Mouse (Mus musculus) layer of hippocampus, adult 2 months (tissue): ENCODE results near the gene Kif5c. TPM values are rescaled to one million over a fixed set of nuclear protein-coding genes. Genes with fewer than 3 reads are reported as not detected.
A peak's percentile ranks its signal among the peaks of the same experiment; 100 is the strongest.

Experiments used
- DNase-seq, 2 experiments: peaks; one replicate each; pipeline ENCODE4 v3.0.0; 2022; ENCODE audit warnings: low spot score in 2 of 2
- H3K27ac ChIP-seq: fragments of 200-600 bp; 2 replicates; pipeline ENCODE4 v1.8.1; 2022
- H3K4me3 ChIP-seq: fragments of 200-600 bp; 2 replicates; pipeline ENCODE4 v1.8.1; 2022; ENCODE audit warnings: mild to moderate bottlenecking
- CTCF ChIP-seq: fragments of 200-600 bp; conservative IDR thresholded peaks from 2 replicates; pipeline ENCODE4 v1.8.1; 2022; ENCODE audit warnings: antibody characterized with exemption, mild to moderate bottlenecking, moderate library complexity
- total RNA-seq, 2 experiments: library from RNA; stranded (reverse); gene quantifications; 2 replicates each; pipeline ENCODE4 v1.2.3; 2021

The Kif5c gene
- total RNA-seq, 2 experiments from 2014 or later: 467 to 553 TPM

- no peak for DNase-seq
- Histone ChIP-seq H3K4me3 (no peak overlapping the region), H3K27ac (0 out of 2 replicates have a peak overlapping the region, but pooled peaks have one; percentile 61)
- no peak for TF ChIP-seq CTCF
Observed at GRCm38 (mm10) chr2:49658988-49659387, 39.9 kb downstream of the Kif5c start.

GRCm38 (mm10) chr2:49659964-49660363, 40.9 kb downstream of the Kif5c start:
- DNase-seq: no peak
- no peak for TF ChIP-seq CTCF
- H3K27ac ChIP-seq: peak overlapping the region; percentile 61; the same call in 1 of the 2 replicates
- no peak overlapping the region for H3K4me3 ChIP-seq

DNA sequence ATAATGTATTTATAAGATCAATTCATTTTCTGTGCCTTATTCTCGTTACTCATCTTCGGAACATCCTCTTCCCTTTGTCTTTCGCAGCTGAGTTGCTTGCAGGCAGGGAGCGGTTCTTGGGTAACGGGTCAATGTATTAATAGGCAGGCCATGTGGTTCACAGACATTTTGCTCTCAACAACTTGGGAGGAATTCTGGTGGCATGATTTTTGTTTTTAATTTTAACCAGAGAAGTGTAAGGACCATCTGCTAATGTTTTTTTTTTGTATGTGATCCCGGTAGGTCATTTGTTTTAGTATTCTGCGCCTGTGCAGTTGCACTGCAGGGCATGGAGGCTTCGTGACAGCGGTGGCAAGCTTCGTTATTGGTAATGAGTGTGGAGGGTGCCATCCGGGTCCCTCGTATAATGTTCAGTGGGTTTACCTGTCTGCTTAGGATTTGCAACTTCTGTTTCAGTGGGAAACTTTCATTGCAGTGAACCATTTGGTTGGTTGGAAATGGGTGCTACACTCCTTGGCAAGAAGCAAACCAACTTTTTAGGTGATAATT, 41.4 kb downstream of the Kif5c start:
- Histone ChIP-seq H3K27ac (peak overlapping the region; percentile 61; the same call in 1 of the 2 replicates), H3K4me3 (no peak overlapping the region)
- no peak for DNase-seq
- TF ChIP-seq CTCF: no peak

GRCm38 (mm10) chr2:49661348-49661747, 42.2 kb downstream of the Kif5c start:
- Histone ChIP-seq H3K4me3 (no peak overlapping the region), H3K27ac (0 out of 2 replicates have a peak overlapping the region, but pooled peaks have one; percentile 28)
- no peak for TF ChIP-seq CTCF
- DNase-seq: no peak

DNA sequence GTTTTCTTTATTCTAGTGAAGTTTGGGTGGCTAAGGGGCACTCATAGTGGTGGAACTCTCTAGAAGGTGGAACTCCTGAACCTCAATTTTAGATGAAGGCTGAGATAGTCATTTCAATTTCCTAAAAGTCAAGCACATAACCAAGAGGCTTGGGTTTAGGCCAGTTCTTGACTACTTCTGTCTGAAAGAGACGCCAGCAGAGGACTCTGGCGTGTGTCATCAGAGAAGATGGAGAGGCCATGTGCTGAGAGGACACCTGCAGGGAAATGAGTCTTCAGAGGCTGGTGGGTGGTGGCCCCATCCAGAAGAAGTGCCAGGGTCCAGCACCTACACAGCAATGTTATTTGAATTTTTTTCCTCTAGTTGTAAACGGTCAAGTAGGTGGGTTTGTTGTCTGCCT, 42.8 kb downstream of the Kif5c start:
- DNase-seq: no peak
- TF ChIP-seq CTCF: no peak
- Histone ChIP-seq H3K27ac (no peak overlapping the region), H3K4me3 (no peak overlapping the region)

DNA sequence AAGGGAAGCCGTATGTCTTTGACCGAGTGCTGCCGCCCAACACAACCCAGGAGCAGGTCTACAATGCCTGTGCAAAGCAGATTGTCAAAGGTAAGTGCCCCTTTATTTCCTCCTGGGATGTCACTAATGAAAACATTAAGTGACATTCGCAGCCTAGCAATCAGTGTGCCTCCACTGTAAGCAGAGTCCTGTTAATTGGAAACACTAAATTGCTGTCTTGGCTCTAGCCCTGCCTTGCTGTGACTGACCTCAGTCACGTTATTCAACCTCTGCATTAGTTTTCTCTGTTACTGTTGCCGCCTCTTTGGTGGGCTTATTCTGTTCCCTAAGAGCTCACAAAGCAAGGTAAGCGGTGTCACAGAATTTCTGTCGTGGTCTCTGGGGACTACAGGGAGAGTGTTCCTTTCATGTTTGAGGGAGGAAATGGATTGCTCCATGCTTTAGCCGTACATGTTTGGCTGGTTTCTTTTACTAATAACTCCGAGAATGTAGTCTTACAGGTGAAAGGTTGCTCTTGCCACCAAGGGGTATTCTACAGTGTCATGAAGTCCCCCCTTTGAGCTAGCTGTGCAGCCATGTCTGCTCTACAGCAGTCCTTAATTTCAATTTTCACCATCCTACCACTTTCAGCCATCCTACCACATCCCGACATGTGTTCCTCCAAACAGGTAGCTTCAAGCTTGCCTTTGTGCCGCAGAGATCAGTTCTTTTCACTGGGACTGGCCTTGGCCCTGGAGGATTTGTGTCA, 52.8 kb downstream of the Kif5c start:
- no peak for DNase-seq
- TF ChIP-seq CTCF: no peak
- Histone ChIP-seq H3K27ac (peak overlapping the region; percentile 86), H3K4me3 (no peak overlapping the region)

DNA sequence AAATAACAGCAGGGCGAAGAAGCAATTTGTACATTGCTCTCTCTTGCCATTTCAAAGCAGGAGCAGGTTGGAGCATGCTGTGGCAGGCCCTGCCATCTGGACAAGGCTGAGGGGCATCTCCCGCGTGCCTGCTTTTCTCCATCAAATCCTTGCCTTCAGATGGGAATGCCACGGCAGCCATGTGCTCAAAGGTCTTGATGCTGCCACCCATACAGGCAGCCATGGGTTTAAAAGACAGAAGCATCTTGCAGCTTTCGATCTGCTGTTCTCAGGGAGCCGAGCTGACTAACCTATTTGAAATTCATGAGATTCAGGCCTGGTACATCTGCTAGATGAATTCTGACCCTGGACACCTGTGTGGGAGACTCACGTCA, 53.4 kb downstream of the Kif5c start:
- Histone ChIP-seq H3K27ac (peak overlapping the region; percentile 86), H3K4me3 (no peak overlapping the region)
- peak; percentile 30 to 33 for DNase-seq
- no peak for TF ChIP-seq CTCF

DNA sequence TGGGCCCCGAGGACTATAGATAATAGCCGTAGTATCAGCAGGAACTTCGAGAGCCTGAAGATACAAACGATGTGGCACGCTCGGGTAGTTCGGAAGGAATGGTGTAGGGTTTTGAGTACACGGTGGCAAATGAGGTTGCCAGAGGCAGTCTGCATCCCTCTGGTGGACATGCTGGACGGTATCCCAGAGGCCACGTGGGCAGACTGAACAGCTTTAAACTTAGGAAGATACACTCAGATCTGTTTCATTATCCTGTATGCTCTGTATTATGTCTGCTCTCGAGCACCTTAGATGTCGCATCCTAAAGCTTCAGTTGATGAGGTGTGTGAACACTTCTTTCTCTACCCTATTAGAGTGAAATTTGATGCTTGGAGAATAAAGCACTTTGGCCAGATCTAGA, 56.9 kb downstream of the Kif5c start:
- DNase-seq: no peak
- H3K27ac ChIP-seq: no peak overlapping the region; the same call in 1 of the 2 replicates
- TF ChIP-seq CTCF: peak; percentile 28
- H3K4me3 ChIP-seq: no peak overlapping the region

DNA sequence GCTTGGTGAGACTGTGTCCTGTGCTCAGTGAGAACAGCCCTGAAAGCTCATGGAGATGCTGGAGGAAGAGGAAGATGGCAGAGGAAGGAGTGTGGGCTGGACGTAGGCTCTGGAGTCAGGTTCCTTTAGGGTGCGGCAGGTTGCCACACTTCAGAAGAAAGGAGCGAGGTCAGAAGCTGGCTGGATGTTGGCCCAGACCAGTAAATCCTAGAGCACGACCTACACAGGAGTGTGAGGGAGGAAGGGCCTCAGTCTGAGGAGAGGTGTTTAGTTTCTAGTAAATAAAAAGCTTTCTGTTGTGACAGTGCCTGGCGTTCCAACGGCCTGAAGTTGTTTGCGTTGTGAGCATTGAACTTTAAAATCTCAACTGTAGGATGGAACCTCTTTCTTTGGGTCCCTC, 59.3 kb downstream of the Kif5c start:
- TF ChIP-seq CTCF: no peak
- Histone ChIP-seq H3K27ac (peak overlapping the region; percentile 28; the same call in 1 of the 2 replicates), H3K4me3 (no peak overlapping the region)
- no peak for DNase-seq

- peak overlapping the region; percentile 68 for H3K27ac ChIP-seq
- DNase-seq: no peak
- TF ChIP-seq CTCF: no peak
- no peak overlapping the region for H3K4me3 ChIP-seq
Observed at GRCm38 (mm10) chr2:49679135-49679964, 60.3 kb downstream of the Kif5c start.

DNA sequence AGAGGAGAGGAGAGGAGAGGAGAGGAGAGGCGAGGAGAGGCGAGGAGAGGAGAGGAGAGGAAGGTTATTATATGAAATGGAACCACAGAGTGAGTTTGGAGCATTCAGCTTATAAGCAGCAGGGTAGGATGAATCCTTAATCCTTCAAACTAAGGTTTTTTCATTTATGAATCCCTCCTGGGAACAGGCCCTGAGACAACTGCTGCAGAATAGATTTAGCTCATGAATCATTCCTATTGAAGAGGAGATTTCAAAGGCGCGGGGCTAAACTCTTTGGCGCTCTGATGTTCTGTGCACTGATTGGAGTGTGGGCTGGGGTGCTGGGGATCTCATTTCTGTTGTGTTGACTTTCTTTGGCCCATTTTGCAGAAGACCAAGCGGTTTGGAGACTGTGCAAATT, 63.7 kb downstream of the Kif5c start:
- no peak overlapping the region for H3K4me3 ChIP-seq
- TF ChIP-seq CTCF: no peak
- peak overlapping the region; percentile 49 for H3K27ac ChIP-seq
- peak in 1 of 2 experiments; percentile 55 for DNase-seq

DNA sequence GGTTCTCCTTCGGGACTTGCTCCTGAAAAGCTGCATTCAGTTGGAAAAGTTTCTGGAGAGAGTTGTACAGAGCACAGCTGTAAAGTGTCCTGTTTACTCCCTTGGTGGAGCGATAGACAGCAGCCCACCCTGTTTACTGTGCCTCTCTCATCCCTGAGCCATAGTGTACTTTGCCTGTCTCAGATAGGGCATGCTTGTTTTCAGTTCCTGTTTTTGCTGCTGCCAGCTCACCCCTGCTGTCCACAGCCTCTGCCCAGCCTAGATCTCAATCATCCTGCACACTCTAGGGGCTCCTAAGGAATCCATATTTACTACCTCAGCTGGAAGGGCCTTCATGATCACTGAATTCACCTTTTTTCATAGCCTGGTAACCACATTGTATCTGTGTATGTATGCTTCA, 65.7 kb downstream of the Kif5c start:
- TF ChIP-seq CTCF: no peak
- no peak for DNase-seq
- no peak overlapping the region for H3K4me3 ChIP-seq
- H3K27ac ChIP-seq: no peak overlapping the region

DNA sequence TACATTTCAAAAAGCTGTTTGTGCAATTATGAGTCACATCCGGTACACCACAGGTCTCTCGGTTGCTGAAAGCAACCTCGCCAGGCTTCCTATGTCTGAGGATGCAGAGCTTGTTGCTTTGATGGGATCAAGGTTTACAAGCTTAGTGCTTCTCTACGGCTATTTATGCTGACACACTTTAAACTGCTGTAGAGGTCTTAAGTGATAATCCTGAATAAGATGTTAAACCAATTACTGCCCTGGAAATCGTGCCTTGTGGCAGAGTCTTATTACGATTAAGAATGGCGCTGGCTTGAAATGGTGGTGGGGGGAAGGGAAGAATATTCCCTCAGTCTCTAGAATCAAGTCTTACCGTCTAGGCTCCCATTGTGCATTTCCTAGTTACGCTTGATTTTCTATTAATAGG, 71.3 kb downstream of the Kif5c start:
- no peak for DNase-seq
- Histone ChIP-seq H3K27ac (no peak overlapping the region), H3K4me3 (no peak overlapping the region)
- TF ChIP-seq CTCF: no peak

DNA sequence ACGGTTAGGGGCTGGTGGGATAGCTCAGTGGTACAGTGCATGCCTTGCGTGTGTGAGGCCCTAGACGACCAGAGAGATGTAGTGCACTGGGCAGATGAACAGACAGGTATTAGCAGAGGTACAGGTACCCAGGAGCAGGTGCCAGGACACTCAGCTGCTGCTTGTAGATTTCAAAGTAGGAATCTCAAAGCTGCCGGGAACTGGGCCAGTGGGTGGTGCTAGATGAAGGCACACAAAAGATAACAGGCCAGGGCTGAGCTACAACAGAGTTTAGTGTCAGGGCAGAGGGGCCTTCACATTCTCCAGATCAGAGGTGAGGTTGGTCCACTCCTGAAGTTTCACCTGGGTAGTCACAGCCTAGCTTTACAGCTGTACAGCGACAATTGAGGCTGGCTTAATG, 72.3 kb downstream of the Kif5c start:
- Histone ChIP-seq H3K4me3 (no peak overlapping the region), H3K27ac (no peak overlapping the region)
- no peak for TF ChIP-seq CTCF
- DNase-seq: no peak
